Mouse (Mus musculus) Patski (cell line): ENCODE measurements around the gene Alg2. TPM values are rescaled to one million over a fixed set of nuclear protein-coding genes. Genes with fewer than 3 reads are reported as not detected.
A peak's percentile ranks its signal among the peaks of the same experiment; 100 is the strongest.

ENCODE experiments used
- ATAC-seq: fragments of 100-300 bp; one replicate; pipeline ENCODE4 v1.8.0; 2021
- CTCF ChIA-PET: fragments of 350-600 bp; sonication (Branson Sonifier 250); formaldehyde crosslinking; loops from one replicate; lab custom pipeline; 2022; ENCODE audit warnings: inconsistent platforms; lab: Charles Lee
- POLR2A ChIA-PET: fragments of 350-600 bp; sonication (Branson Sonifier 250); formaldehyde crosslinking; loops from one replicate; lab custom pipeline; 2022; ENCODE audit warnings: antibody characterized with exemption, inconsistent platforms; lab: Charles Lee
- DNase-seq: peaks from one replicate; pipeline ENCODE4 v3.0.0-alpha.2; 2011; ENCODE audit warnings: low read depth, low spot score
- H3K27me3 ChIP-seq: fragments of 371-371 bp; one replicate; pipeline ENCODE4 v1.5.1; 2021
- CTCF ChIP-seq: fragments of 100-300 bp; IDR thresholded peaks from one replicate; pipeline ENCODE4 v1.5.1; 2021
- in situ Hi-C: fragments of 300-500 bp; cut with MboI; formaldehyde crosslinking; loops from 3 replicates; pipeline ENCODE4 v1.11.1; 2018; ENCODE audit warnings: low pct_unique_long_range_greater_than_20kb, mixed read lengths
- polyA plus RNA-seq: library from polyadenylated mRNA; unstranded; gene quantifications from one replicate; pipeline ENCODE4 v1.2.3, GENCODE M21; 2021

The Alg2 gene
- polyA plus RNA-seq, 1 experiment from 2014 or later, result 28.1 TPM

DNA sequence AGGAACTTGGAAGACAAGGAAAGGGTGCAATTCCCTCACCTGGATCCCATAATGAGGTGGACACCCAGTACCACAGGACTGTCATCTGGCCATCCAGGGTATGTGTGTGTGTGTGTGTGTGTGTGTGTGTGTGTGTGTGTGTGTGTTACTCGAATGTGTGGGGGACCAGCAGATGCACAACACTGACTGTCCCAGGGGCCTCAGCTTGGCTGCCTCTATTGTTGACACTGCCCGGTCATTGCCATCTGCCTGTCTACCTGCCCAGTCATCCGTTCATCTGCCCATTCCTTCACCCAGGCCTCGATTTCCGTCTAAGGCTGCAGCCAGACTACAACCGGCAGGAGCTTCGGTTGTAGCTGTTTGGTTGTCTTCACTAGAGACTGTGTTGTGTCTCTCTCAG is 41.4 kb downstream of the Alg2 start:
- DNase-seq (no peak), ATAC-seq (no peak)
- CTCF ChIA-PET, result interaction anchor here (1.4 kb wide), 1 partner anchor 8 kb away, joined by 3 read pairs; no protein-coding TSS in a partner anchor
- no peaks in the 10 kb centered on the region for H3K27me3 ChIP-seq
- no peak for TF ChIP-seq CTCF
- in situ Hi-C loops, result loop anchor here (25.0 kb wide), 2 partner anchors 605 to 955 kb away; partner anchors contain the start of gene Nr4a3
- POLR2A ChIA-PET, result interaction anchor here (1.2 kb wide), 1 partner anchor 42 kb away, joined by 3 read pairs; no protein-coding TSS in a partner anchor

DNA sequence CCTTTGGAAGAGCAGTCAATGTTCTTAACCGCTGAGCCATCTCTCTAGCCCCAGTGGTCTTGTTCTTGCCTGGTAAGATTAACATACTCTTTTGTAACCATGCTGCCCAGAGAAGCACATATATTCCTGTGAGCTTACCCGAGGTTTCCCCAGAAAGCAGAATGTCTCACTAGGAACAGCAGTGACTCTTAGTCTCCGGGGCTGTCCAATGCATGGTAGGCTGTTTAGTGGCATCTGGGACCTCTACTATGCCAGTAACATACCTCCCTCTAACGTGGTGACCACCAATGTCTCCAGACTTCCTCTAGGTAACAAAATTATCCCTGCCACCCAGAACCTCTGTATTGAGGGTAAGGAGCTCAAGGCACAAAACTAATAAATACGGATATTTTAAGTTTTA is 43.1 kb downstream of the Alg2 start:
- in situ Hi-C loops, result loop anchor here (25.0 kb wide), 2 partner anchors 606 to 956 kb away; partner anchors contain the start of gene Nr4a3
- CTCF ChIA-PET, result no interaction called here

DNA sequence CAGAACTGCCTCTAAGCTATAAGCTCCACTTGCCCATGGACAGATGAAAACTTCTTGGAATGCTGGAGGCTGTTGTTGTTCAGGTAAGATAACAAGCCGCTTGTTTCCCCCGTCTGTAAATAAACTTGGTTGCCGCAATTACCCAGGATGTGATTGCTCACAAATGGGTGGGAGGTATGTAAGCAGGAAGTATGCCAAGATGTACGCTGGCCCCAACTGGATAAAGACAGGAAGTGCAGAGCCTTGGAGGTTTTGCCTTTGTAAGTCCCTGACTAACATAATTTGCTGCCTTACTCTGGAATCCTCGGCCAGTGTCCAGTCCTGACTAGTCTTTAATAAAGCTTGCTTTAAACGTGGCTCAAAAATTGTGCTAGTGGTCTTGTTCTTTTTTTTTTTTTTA is 43.6 kb downstream of the Alg2 start:
- in situ Hi-C loops, result loop anchor here (25.0 kb wide), 2 partner anchors 607 to 957 kb away; partner anchors contain the start of gene Nr4a3
- POLR2A ChIA-PET, result no interaction called here
- CTCF ChIA-PET, result no interaction called here
- H3K27me3 ChIP-seq, result no peaks in the 10 kb centered on the region
- DNase-seq (no peak), ATAC-seq (no peak)
- no peak for TF ChIP-seq CTCF

More for the DNA sequence above, 43.1 kb downstream of the Alg2 start:
- no peaks in the 10 kb centered on the region for H3K27me3 ChIP-seq
- POLR2A ChIA-PET, result no interaction called here
- DNase-seq (no peak), ATAC-seq (no peak)
- TF ChIP-seq CTCF, result no peak

DNA sequence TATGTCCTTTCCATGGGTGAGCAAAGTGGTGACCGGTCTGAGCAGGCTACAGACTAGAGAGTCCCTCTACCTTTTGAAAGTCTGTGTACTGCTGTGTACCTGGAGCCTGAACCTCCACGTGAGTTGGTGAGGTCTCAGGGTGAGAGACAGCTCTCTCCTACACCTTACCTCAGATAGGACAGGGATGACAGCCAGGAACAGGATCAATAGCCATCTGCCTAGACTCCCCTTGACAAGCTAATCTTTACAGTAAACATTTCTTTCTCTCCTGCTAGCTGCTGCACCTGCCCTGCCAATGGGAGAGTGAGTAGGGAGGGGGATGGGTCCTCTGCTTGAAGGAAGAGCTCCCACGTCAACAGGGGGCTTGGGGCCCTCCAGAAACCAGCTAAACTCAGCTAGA is 46.5 kb downstream of the Alg2 start:
- CTCF ChIA-PET, result no interaction called here
- DNase-seq (no peak), ATAC-seq (no peak)
- no peak for TF ChIP-seq CTCF
- in situ Hi-C loops, result loop anchor here (25.0 kb wide), 2 partner anchors 610 to 960 kb away; partner anchors contain the start of gene Nr4a3
- POLR2A ChIA-PET, result no interaction called here
- no peaks in the 10 kb centered on the region for H3K27me3 ChIP-seq

DNA sequence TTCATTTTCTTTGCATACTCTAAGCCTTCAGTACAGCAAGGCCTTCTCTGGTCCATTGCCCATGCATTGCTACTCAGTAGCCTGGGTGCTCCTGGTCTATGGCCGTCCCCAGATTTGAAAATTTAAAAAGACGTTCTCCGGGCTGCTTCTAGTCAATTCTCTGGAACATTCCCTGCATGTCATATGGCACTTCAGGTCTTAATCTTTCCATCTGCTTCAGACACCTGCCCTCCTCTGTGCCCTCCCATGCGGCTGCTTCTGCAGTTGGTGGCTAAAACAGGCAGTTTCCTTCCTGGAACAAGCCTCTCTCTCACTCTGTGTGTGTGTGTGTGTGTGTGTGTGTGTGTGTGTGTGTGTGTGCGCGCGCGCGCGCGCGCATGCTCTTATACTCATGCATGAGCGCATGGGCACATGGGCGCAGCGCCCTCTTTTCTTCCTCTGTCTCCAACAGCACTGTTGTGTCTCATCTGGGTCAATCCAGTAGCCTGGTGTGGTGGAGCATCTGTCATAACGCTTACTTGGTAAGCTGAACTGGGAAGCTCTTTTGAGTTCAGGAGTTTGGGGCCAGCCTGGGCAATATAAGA is 48.8 kb downstream of the Alg2 start:
- H3K27me3 ChIP-seq, result no peaks in the 10 kb centered on the region
- CTCF ChIA-PET, result interaction anchor here (1.0 to 1.3 kb wide), 3 partner anchors 8 to 12 kb away, joined by 3 to 4 read pairs (median 3); no protein-coding TSS in a partner anchor
- ATAC-seq (no peak), DNase-seq (no peak)
- in situ Hi-C loops, result loop anchor here (25.0 kb wide), 2 partner anchors 612 to 962 kb away; partner anchors contain the start of gene Nr4a3
- POLR2A ChIA-PET, result no interaction called here
- no peak for TF ChIP-seq CTCF

DNA sequence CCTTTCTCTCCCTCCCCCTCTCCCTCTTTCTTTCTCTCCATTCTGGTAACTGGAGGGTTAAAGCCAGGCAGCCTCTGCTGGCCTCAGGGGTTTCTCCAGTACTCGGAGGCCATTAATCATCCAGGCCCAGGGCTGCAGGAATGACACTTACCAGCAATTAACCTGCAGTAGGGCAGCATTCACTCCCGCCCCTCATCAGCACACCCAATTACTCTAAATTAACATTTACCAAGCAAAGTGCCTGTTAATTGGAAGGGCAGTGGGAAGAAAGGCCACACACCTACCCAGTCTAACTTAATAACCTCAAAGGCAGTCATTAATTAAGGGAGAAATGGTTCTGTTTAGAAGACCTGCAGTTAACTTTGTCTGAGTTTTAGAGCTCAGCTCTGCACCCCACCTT is 49.8 kb downstream of the Alg2 start:
- H3K27me3 ChIP-seq, result no peaks in the 10 kb centered on the region
- in situ Hi-C loops, result loop anchor here (25.0 kb wide), 1 partner anchor 737 kb away; no protein-coding TSS in a partner anchor
- CTCF ChIA-PET, result interaction anchor here (1.0 to 1.2 kb wide), 2 partner anchors 9 to 13 kb away, joined by 3 to 4 read pairs; no protein-coding TSS in a partner anchor
- DNase-seq (no peak), ATAC-seq (no peak)
- no peak for TF ChIP-seq CTCF
- POLR2A ChIA-PET, result no interaction called here

DNA sequence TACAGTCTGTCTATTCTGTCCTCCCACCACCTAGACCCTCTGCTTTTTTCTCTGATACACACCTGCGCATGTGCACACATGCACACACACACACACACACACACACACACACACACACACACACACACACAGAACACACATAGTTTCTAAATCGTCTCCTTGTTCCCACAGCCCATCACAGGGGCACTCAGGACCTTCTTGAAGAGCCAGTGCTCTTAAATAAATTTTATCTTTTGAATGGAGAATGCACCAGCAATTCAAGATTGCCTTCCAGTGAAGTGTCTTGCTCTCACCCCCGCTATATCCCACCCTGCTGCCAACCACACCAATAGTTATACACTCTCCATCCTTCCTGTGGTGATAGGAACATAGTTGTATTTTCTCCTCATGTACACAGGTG is 51.2 kb downstream of the Alg2 start:
- DNase-seq (no peak), ATAC-seq (no peak)
- in situ Hi-C loops, result loop anchor here (25.0 kb wide), 1 partner anchor 736 kb away; no protein-coding TSS in a partner anchor
- TF ChIP-seq CTCF, result no peak
- no peaks in the 10 kb centered on the region for H3K27me3 ChIP-seq
- ChIA-PET CTCF (no interaction called here), POLR2A (no interaction called here)

DNA sequence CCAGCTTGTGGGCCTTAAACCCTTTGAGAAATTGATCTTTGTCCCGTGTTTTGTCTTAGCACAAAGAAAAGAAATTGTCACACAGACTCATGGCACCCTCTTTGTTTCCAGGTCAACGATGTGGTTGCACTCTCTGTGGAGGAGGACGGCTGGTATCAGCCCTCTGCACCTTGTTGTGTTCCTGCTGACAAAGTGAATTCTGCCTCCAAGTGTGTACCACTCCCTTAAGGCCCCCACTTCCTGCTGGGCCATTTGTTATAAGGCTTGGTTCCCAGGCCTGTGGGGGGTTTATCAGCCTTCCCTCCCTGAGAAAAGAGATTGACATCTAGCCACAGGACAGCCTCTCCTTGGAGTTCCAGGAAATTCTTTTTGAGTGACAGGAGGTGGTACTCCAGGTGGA is 51.9 kb downstream of the Alg2 start:
- H3K27me3 ChIP-seq, result no peaks in the 10 kb centered on the region
- in situ Hi-C loops, result loop anchor here (25.0 kb wide), 1 partner anchor 735 kb away; no protein-coding TSS in a partner anchor
- no peak for TF ChIP-seq CTCF
- ChIA-PET CTCF (no interaction called here), POLR2A (no interaction called here)
- DNase-seq (no peak), ATAC-seq (no peak)

DNA sequence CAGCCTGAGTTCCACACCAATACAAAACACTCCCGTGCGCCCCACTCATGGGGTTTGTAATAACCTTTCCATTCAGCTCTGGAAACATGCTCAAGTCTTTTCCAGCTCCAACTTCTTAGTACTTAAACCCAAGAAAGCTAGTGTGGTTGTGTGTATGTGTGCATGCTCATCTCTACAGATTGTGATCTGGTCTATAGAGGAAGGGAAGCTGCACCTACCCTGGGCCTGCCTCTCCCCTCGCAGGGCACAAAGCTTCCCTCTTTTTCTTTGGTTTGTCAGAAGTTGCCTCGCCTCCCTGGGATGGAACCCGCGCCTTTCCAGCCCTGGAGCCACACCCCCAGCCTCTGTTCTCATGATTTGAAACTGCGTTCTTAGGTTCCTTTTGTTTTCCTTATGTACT is 53.9 kb downstream of the Alg2 start:
- no peak for DNase-seq
- no peak for ATAC-seq
- ChIA-PET CTCF (interaction anchor here (0.9 kb wide), 1 partner anchor 10 kb away, joined by 3 read pairs; no protein-coding TSS in a partner anchor), POLR2A (no interaction called here)
- TF ChIP-seq CTCF, result no peak
- in situ Hi-C loops, result loop anchor here (25.0 kb wide), 1 partner anchor 733 kb away; no protein-coding TSS in a partner anchor
- H3K27me3 ChIP-seq, result no peaks in the 10 kb centered on the region

DNA sequence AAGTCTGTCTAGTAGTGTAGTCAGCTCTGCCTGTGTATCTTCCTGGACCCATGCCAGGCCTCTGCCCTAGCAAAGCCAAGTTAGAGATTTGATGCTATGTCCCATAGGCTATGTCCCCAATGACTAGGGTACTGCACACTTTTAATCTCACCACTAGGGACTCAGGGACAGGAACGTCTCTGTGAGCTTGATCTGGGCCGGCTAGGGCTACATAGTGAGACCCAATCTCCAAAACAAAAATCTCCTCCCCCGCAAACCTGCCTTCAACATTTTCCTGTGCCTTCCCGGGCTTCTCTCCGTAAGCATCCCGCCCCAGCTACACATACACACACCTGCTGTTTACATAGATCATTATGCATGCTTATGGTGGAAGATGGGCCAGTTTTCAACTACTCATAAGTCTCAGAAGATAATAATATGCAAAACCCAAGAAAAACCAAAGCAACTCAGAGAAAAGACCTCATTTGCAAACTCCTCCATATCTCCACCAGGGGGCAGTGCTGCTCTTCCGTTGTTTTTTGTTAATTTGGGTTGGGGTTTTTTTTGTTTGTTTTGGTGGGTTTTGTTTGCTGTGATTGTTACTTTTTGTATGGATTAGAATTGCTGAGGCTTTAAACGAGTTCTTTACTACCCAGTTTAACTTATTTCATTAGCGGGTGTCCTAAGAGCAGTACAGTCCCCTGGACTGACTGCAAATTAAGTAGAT is 54.7 kb downstream of the Alg2 start:
- peak; percentile 82 for TF ChIP-seq CTCF
- no peak for DNase-seq
- POLR2A ChIA-PET, result no interaction called here
- no peak for ATAC-seq
- in situ Hi-C loops, result loop anchor here (25.0 kb wide), 1 partner anchor 732 kb away; no protein-coding TSS in a partner anchor
- no peaks in the 10 kb centered on the region for H3K27me3 ChIP-seq
- CTCF ChIA-PET, result interaction anchor here (0.8 to 1.4 kb wide), 3 partner anchors 9 to 17 kb away, joined by 3 to 6 read pairs (median 3); no protein-coding TSS in a partner anchor
